Mouse (Mus musculus): ENCODE data around the gene Hilpda. TPM values are rescaled to one million over a fixed set of nuclear protein-coding genes. Genes with fewer than 3 reads are reported as not detected.

Gene Hilpda
- polyA plus RNA-seq (2014; fragmentation: Nextera tagmentation; extraction: Ambion mirVana) = 35.0 and 41.6 TPM in 2 replicates

- DNase-seq (ENCODE audit: low spot score) (peak; percentile 96), ATAC-seq (replicated peaks; ENCODE audit: insufficient number of reproducible peaks, low FRiP score, low TSS enrichment, low read depth) (peak; percentile 98)
- Histone ChIP-seq H3K36me3 (replicated peaks; ENCODE audit: control insufficient read depth, insufficient read depth, low read depth, low read length) (peaks cover 4% of the 10 kb centered on the region), H3K27me3 (ENCODE audit: control insufficient read depth, insufficient read depth, low read length) (no peaks in the 10 kb centered on the region), H3K4me2 (ENCODE audit: low read depth, low read length) (peak within 1 kb of the TSS; percentile 70), H3K4me3 (ENCODE audit: low read depth, low read length) (peak within 1 kb of the TSS; percentile 71), H3K9ac (replicated peaks; ENCODE audit: low read length) (peak within 1 kb of the TSS; percentile 75), H3K27ac (replicated peaks; ENCODE audit: low read depth, low read length) (peak within 1 kb of the TSS; percentile 56; the same call in 1 of the 2 replicates), H3K4me1 (ENCODE audit: control insufficient read depth, insufficient read depth, low read length) (no peaks in the 10 kb centered on the region), H3K9me3 (replicated peaks; ENCODE audit: control insufficient read depth, low read length) (no peaks in the 10 kb centered on the region)
- under 1% methylated on average over 46 of the region's 46 CpGs for WGBS
Measured at GRCm38 (mm10) chr6:29272312-29273072, at the start of gene Hilpda. TSS of gene Hilpda (plus strand) at chr6:29272488.

- no peak overlapping the region for H3K4me3 ChIP-seq (ENCODE audit: low read depth, low read length)
- H3K9me3 ChIP-seq (replicated peaks; ENCODE audit: control insufficient read depth, low read length) = no peaks in the 10 kb centered on the region
- DNase-seq (ENCODE audit: low spot score) (no peak), ATAC-seq (replicated peaks; ENCODE audit: insufficient number of reproducible peaks, low FRiP score, low TSS enrichment, low read depth) (peak; percentile 56; the same call in 1 of the 2 replicates)
- no peaks in the 10 kb centered on the region for H3K36me3 ChIP-seq (replicated peaks; ENCODE audit: control insufficient read depth, insufficient read depth, low read depth, low read length)
- H3K4me1 ChIP-seq (ENCODE audit: control insufficient read depth, insufficient read depth, low read length) = no peaks in the 10 kb centered on the region; the same call in 1 of the 2 replicates
- H3K4me2 ChIP-seq (ENCODE audit: low read depth, low read length) = no peak overlapping the region
- H3K27ac ChIP-seq (replicated peaks; ENCODE audit: low read depth, low read length) = no peak overlapping the region
- H3K9ac ChIP-seq (replicated peaks; ENCODE audit: low read length) = no peak overlapping the region
- H3K27me3 ChIP-seq (ENCODE audit: control insufficient read depth, insufficient read depth, low read length) = no peaks in the 10 kb centered on the region
- 88% methylated on average over 6 of the region's 6 CpGs for WGBS
Measured at GRCm38 (mm10) chr6:29229265-29229913, 42.9 kb upstream of the Hilpda start.

DNA sequence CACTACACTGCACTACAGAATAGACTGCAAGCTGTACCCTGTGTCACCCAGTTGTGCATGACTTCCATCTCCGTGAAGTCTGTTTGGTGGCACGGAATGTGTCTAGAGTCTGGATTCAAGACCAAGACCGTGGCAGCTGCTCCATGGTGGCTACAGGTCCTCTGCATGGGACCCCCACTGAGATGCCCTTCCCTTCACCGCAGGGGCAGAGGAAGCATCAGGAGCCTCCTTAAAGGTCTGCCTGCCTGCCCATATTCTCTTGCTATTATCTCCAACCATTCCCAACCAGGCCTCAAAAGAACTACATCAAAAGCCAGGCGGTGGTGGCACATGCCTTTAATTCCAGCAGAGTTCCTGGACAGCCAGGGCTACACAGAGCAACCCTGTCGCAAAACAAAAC is 41.9 kb upstream of the Hilpda start:
- no peak for DNase-seq (ENCODE audit: low spot score)
- Histone ChIP-seq H3K9ac (replicated peaks; ENCODE audit: low read length) (no peak overlapping the region), H3K4me3 (ENCODE audit: low read depth, low read length) (no peak overlapping the region), H3K4me1 (ENCODE audit: control insufficient read depth, insufficient read depth, low read length) (no peaks in the 10 kb centered on the region; the same call in 1 of the 2 replicates), H3K36me3 (replicated peaks; ENCODE audit: control insufficient read depth, insufficient read depth, low read depth, low read length) (no peaks in the 10 kb centered on the region), H3K27ac (replicated peaks; ENCODE audit: low read depth, low read length) (no peak overlapping the region), H3K27me3 (ENCODE audit: control insufficient read depth, insufficient read depth, low read length) (no peaks in the 10 kb centered on the region), H3K4me2 (ENCODE audit: low read depth, low read length) (no peak overlapping the region), H3K9me3 (replicated peaks; ENCODE audit: control insufficient read depth, low read length) (no peaks in the 10 kb centered on the region)
- no peak for ATAC-seq (replicated peaks; ENCODE audit: insufficient number of reproducible peaks, low FRiP score, low TSS enrichment, low read depth)
- WGBS = 65% methylated on average over 6 of the region's 6 CpGs

DNA sequence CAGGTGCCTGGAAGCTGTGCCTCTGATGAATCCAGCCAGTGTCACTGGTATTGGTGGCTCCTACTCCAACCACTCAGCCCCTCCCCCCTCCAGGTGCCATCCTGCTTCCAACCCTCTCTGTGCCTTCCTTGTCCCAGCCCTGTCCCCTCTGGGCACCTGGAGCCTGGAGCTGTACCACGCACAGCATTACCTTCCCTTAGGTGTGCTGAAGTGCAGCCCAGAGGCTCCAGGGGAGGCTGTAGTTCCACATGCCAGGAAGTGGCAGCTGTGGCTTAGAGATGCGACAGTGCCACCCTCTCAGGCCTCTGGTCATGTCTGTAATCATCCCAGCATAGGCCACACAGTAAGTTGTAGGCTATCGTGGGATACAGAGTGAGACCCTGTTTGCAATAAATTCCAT is 40.5 kb upstream of the Hilpda start:
- DNase-seq (ENCODE audit: low spot score) (no peak), ATAC-seq (replicated peaks; ENCODE audit: insufficient number of reproducible peaks, low FRiP score, low TSS enrichment, low read depth) (no peak)
- no peak overlapping the region for H3K4me2 ChIP-seq (ENCODE audit: low read depth, low read length)
- no peaks in the 10 kb centered on the region for H3K9me3 ChIP-seq (replicated peaks; ENCODE audit: control insufficient read depth, low read length)
- no peaks in the 10 kb centered on the region; the same call in 1 of the 2 replicates for H3K4me1 ChIP-seq (ENCODE audit: control insufficient read depth, insufficient read depth, low read length)
- H3K9ac ChIP-seq (replicated peaks; ENCODE audit: low read length) = no peak overlapping the region; the same call in 1 of the 2 replicates
- H3K36me3 ChIP-seq (replicated peaks; ENCODE audit: control insufficient read depth, insufficient read depth, low read depth, low read length) = no peaks in the 10 kb centered on the region
- H3K27ac ChIP-seq (replicated peaks; ENCODE audit: low read depth, low read length) = no peak overlapping the region
- no peaks in the 10 kb centered on the region for H3K27me3 ChIP-seq (ENCODE audit: control insufficient read depth, insufficient read depth, low read length)
- H3K4me3 ChIP-seq (ENCODE audit: low read depth, low read length) = no peak overlapping the region
- WGBS = 73% methylated on average over 3 of the region's 3 CpGs

- Histone ChIP-seq H3K27me3 (ENCODE audit: control insufficient read depth, insufficient read depth, low read length) (no peaks in the 10 kb centered on the region), H3K9ac (replicated peaks; ENCODE audit: low read length) (no peak overlapping the region), H3K27ac (replicated peaks; ENCODE audit: low read depth, low read length) (no peak overlapping the region), H3K9me3 (replicated peaks; ENCODE audit: control insufficient read depth, low read length) (no peaks in the 10 kb centered on the region), H3K4me3 (ENCODE audit: low read depth, low read length) (no peak overlapping the region), H3K4me1 (ENCODE audit: control insufficient read depth, insufficient read depth, low read length) (no peaks in the 10 kb centered on the region; the same call in 1 of the 2 replicates), H3K36me3 (replicated peaks; ENCODE audit: control insufficient read depth, insufficient read depth, low read depth, low read length) (no peaks in the 10 kb centered on the region), H3K4me2 (ENCODE audit: low read depth, low read length) (no peak overlapping the region)
- no peak for DNase-seq (ENCODE audit: low spot score)
- 75% methylated on average over 6 of the region's 6 CpGs for WGBS
- ATAC-seq (replicated peaks; ENCODE audit: insufficient number of reproducible peaks, low FRiP score, low TSS enrichment, low read depth) = no peak
Measured at GRCm38 (mm10) chr6:29232321-29232720, 40.0 kb upstream of the Hilpda start.

DNA sequence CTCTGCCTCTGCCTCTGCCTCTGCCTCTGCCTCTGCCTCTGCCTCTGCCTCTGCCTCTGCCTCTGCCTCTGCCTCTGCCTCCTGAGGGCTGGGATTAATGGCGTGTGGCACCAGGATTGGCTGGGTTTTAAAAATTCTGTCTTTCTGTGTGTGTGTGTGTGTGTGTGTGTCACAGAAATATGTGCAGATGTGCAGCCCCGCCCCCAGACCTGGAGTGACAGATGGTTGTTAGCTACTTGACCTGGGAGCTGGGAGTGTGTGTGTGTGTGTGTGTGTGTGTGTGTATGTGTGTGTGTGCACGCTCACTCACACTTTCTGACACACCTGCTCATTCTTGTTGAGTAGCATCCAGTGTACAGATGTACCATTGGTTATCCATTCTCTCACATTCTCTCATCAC is 38.6 kb upstream of the Hilpda start:
- no peak overlapping the region for H3K4me3 ChIP-seq (ENCODE audit: low read depth, low read length)
- no peaks in the 10 kb centered on the region for H3K9me3 ChIP-seq (replicated peaks; ENCODE audit: control insufficient read depth, low read length)
- H3K27ac ChIP-seq (replicated peaks; ENCODE audit: low read depth, low read length) = no peak overlapping the region
- no peaks in the 10 kb centered on the region for H3K36me3 ChIP-seq (replicated peaks; ENCODE audit: control insufficient read depth, insufficient read depth, low read depth, low read length)
- H3K9ac ChIP-seq (replicated peaks; ENCODE audit: low read length) = no peak overlapping the region
- H3K27me3 ChIP-seq (ENCODE audit: control insufficient read depth, insufficient read depth, low read length) = no peaks in the 10 kb centered on the region
- no peaks in the 10 kb centered on the region; the same call in 1 of the 2 replicates for H3K4me1 ChIP-seq (ENCODE audit: control insufficient read depth, insufficient read depth, low read length)
- DNase-seq (ENCODE audit: low spot score) (no peak), ATAC-seq (replicated peaks; ENCODE audit: insufficient number of reproducible peaks, low FRiP score, low TSS enrichment, low read depth) (no peak)
- H3K4me2 ChIP-seq (ENCODE audit: low read depth, low read length) = no peak overlapping the region
- WGBS = 69% methylated on average over 3 of the region's 3 CpGs

DNA sequence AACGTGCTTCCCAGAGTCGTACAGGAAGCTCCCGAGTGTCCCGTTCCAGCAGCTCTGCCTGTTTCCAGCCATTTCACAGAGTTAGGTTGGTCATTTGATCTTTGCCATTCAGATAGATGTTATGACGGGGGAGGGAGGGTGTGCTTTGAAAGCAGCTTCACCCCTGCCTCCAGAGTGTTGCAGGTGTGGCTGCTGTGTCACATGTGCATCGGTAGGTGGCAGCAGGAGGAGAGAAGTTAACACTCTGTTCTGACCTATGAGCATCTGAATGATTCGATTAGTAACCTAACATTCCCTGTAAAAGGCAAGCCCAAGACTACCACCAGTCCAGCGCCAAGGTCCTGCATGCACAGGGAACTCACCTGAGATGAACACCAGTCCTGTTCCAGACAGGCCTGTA is 38.0 kb upstream of the Hilpda start:
- Histone ChIP-seq H3K27me3 (ENCODE audit: control insufficient read depth, insufficient read depth, low read length) (no peaks in the 10 kb centered on the region), H3K9ac (replicated peaks; ENCODE audit: low read length) (no peak overlapping the region), H3K36me3 (replicated peaks; ENCODE audit: control insufficient read depth, insufficient read depth, low read depth, low read length) (no peaks in the 10 kb centered on the region), H3K27ac (replicated peaks; ENCODE audit: low read depth, low read length) (no peak overlapping the region), H3K4me1 (ENCODE audit: control insufficient read depth, insufficient read depth, low read length) (no peaks in the 10 kb centered on the region; the same call in 1 of the 2 replicates), H3K9me3 (replicated peaks; ENCODE audit: control insufficient read depth, low read length) (no peaks in the 10 kb centered on the region), H3K4me3 (ENCODE audit: low read depth, low read length) (no peak overlapping the region), H3K4me2 (ENCODE audit: low read depth, low read length) (no peak overlapping the region)
- ATAC-seq (replicated peaks; ENCODE audit: insufficient number of reproducible peaks, low FRiP score, low TSS enrichment, low read depth) = 0 out of 2 replicates have a peak, but pooled peaks have one; percentile 34
- WGBS = 43% methylated on average over 8 of the region's 8 CpGs
- peak; percentile 46 for DNase-seq (ENCODE audit: low spot score)

DNA sequence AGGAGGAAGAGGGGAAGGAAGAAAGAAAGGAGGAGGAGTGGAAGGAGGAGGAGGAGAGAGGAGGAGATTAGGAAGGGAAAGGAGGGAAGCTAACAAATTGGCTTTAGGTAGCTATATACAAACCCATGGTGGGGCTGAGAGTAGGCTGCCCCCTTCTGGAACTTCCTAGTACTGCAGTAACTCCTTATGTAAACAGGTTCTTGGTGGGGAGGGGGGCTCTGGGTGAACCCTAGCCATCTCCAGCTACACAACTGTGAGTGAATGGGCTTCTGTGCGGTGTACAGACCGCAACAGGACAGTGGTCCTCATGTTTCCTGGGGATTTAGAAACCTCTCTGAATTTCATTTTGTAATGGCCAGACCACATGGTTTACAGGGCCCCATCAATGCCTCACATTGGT is 31.5 kb upstream of the Hilpda start:
- H3K4me3 ChIP-seq (ENCODE audit: low read depth, low read length) = no peak overlapping the region
- 43% methylated on average over 2 of the region's 2 CpGs for WGBS
- no peak overlapping the region for H3K4me2 ChIP-seq (ENCODE audit: low read depth, low read length)
- H3K27ac ChIP-seq (replicated peaks; ENCODE audit: low read depth, low read length) = no peak overlapping the region
- no peak overlapping the region for H3K9ac ChIP-seq (replicated peaks; ENCODE audit: low read length)
- H3K9me3 ChIP-seq (replicated peaks; ENCODE audit: control insufficient read depth, low read length) = no peaks in the 10 kb centered on the region
- no peaks in the 10 kb centered on the region for H3K4me1 ChIP-seq (ENCODE audit: control insufficient read depth, insufficient read depth, low read length)
- DNase-seq (ENCODE audit: low spot score) (peak; percentile 73), ATAC-seq (replicated peaks; ENCODE audit: insufficient number of reproducible peaks, low FRiP score, low TSS enrichment, low read depth) (no peak)
- no peaks in the 10 kb centered on the region for H3K27me3 ChIP-seq (ENCODE audit: control insufficient read depth, insufficient read depth, low read length)
- no peaks in the 10 kb centered on the region for H3K36me3 ChIP-seq (replicated peaks; ENCODE audit: control insufficient read depth, insufficient read depth, low read depth, low read length)
